Mouse (Mus musculus): ENCODE data around the gene Ptpn13. TPM values are rescaled to one million over a fixed set of nuclear protein-coding genes. Genes with fewer than 3 reads are reported as not detected.

Gene Ptpn13
- 0.12 TPM in 1 of 4 replicates, not detected in the others for total RNA-seq (2023; ENCODE audit: inconsistent age)

DNA sequence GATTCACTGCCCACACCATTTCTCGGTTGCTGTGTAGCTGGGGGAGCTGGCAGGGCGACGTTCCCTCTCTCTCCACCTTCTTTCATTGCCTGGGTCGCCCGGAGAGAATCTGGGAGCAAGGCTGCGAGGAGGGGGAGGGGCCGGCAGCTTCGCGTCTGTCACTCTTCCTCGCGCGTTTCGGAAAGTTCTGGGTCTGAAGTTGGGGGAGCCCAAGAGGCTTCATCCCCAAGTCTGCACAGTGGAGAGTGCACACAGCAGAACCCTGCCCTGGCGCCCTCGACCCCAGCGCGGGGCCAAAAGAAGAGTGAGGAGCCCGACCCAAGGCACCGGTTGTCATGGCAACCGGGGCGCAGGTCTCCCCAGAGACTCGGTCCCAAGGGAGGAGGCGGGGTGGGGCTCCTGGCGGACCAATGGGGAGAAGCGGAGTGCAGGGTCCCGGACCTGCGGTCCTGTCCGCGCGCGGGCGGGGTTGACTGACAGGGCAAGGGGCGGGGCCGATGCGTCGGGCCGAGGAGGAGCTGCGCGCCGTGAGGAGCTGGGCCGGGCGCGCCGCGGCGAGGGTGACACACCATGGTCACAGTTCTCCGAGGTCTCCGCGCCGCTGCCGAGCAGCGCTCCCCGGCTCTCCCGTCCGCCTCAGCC lies at the start of gene Ptpn13:
Gene Ptpn13 (plus strand): TSS at position 515 of the 642 bp plus-strand sequence.

DNA sequence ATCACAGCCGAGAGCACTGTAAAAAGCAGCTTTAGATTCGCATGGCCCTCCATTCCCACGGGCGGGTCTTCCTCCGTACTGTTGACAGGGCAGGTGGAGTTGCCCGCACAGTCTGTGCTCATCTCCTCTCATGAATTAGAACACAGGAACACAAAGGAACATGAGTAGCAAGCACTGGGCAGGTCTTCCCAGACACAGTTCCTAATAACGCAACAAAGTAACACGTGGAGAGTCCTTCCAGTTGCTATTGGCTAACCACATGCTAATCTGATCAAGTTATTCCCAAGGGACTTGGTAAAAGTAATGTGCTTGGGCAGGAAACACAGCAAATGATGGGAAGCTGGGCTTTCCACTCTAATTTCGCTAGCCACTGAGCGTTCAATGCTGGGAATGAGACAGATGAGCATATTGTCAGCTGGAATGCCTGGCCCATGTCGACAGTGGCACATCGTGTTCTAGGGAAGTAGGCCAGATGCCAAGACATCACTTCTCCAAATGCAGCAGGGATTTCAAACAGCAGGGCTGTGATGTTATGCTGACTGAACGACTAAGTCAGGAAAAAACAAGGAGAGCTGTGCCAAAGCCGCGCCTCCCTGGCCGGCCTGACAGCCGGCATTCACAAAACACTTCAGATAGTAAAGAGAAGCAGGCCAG lies 204.2 kb downstream of the Ptpn13 start, which contains the start of gene Slc10a6:
Gene Slc10a6 (minus strand): TSS at position 293 of the 654 bp plus-strand sequence.

Other genes starting within 250 kb of the Ptpn13 start
- not detected in 4 replicates for gene Mapk10, start 213.9 kb upstream of the Ptpn13 start, total RNA-seq (2023; ENCODE audit: inconsistent age)
- not detected in 4 replicates for gene Slc10a6, start 204.2 kb downstream of the Ptpn13 start, total RNA-seq (2023; ENCODE audit: inconsistent age)
- not detected in 4 replicates for gene 1700016H13Rik, start 230.8 kb downstream of the Ptpn13 start, total RNA-seq (2023; ENCODE audit: inconsistent age)

Data from B cell, adult (primary cell).